Mouse (Mus musculus): ENCODE measurements around the gene Dbx1. TPM values are rescaled to one million over a fixed set of nuclear protein-coding genes. Genes with fewer than 3 reads are reported as not detected.

The Dbx1 gene
- polyA plus RNA-seq, 1 experiment from 2014 or later, result 0.43 TPM

GRCm38 (mm10) chr7:49582551-49582950 is 54.1 kb downstream of the Dbx1 start:
- Histone ChIP-seq H3K9me3 (replicated peaks) (no peaks in the 10 kb centered on the region), H3K9ac (no peak overlapping the region), H3K27ac (no peak overlapping the region), H3K36me3 (peaks cover 98% of the 10 kb centered on the region), H3K27me3 (no peaks in the 10 kb centered on the region), H3K4me2 (no peak overlapping the region), H3K4me1 (no peaks in the 10 kb centered on the region), H3K4me3 (replicated peaks) (no peak overlapping the region)
- no peak for ATAC-seq (replicated peaks; ENCODE audit: low FRiP score)
- WGBS, result 79% methylated on average over 7 of the region's 7 CpGs

GRCm38 (mm10) chr7:49581951-49582350 is 54.7 kb downstream of the Dbx1 start:
- no peak overlapping the region for H3K27ac ChIP-seq
- ATAC-seq (replicated peaks; ENCODE audit: low FRiP score), result no peak

More at GRCm38 (mm10) chr7:49581951-49582350, 54.7 kb downstream of the Dbx1 start:
- 87% methylated on average over 2 of the region's 2 CpGs for WGBS
- no peak overlapping the region for H3K9ac ChIP-seq
- no peak overlapping the region for H3K4me3 ChIP-seq (replicated peaks)
- no peaks in the 10 kb centered on the region for H3K27me3 ChIP-seq
- H3K36me3 ChIP-seq, result peaks cover 98% of the 10 kb centered on the region
- H3K9me3 ChIP-seq (replicated peaks), result no peaks in the 10 kb centered on the region
- no peak overlapping the region for H3K4me2 ChIP-seq
- no peaks in the 10 kb centered on the region for H3K4me1 ChIP-seq

Other genes starting within 250 kb of the Dbx1 start
- 8.3 and 8.6 TPM in 2 replicates for gene Htatip2, start 122.3 kb upstream of the Dbx1 start, polyA plus RNA-seq (2015; fragmentation: Nextera tagmentation; extraction: Ambion mirVana)
- 62.5 and 65.8 TPM in 2 replicates for gene Prmt3, start 141.5 kb upstream of the Dbx1 start, polyA plus RNA-seq (2015; fragmentation: Nextera tagmentation; extraction: Ambion mirVana)